ENCODE assay signal across 26 mouse cellular contexts in the genomic region with DNA sequence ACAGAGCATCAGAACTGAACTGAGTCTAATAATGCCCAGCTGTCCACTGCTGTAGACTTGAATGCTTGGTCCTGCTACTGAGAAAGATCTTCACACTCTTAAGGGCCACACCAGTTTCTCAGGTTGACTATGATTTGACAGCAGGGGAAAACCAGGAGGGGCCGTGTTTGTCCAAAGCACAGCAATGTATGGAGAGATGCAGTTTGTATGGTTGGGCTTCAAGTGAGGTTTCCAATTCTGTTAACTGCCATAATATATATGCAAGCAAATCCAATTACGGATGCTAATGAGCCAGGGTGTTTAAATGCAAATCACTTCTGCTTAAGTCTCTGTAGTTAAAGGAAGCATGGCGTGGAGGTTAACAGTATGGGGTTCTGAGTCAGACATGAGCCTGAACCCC.
"Had no signal": no experiment of that assay in that cellular context is flagged by ENCODE, and none has a peak within 500 bp of the region (broad histone marks: within the 10 kb centered on the region; RNA-seq: fewer than 3 reads in every experiment).

No protein-coding gene starts in this region.

- H3K4me2 ChIP-seq: heart, embryonic 11.5 days; heart, embryonic 13.5 days; heart, embryonic 15.5 days; hindbrain, embryonic 12.5 days; hindbrain, embryonic 14.5 days; intestine, embryonic 15.5 days; limb, embryonic 12.5 days; liver, embryonic 11.5 days had no signal

- H3K4me3 ChIP-seq: gastrocnemius, adult 2 months; heart, adult 2 months; heart, embryonic 13.5 days; heart, embryonic 15.5 days; hindbrain, embryonic 10.5 days; hindbrain, embryonic 12.5 days; intestine, embryonic 15.5 days; layer of hippocampus, adult 2 months; left cerebral cortex, adult 2 months; limb, embryonic 10.5 days; limb, embryonic 12.5 days had no signal

- DNase-seq: gastrocnemius, adult 2 months; gastrocnemius, postnatal 10 days; gastrocnemius, postnatal 25 days; heart, adult 2 months; heart, postnatal 4 days; kidney, adult 18-20 months; kidney, adult 8-10 months; kidney, postnatal 10 days; kidney, postnatal 25 days; kidney, postnatal 4 days; liver had no signal

- H3K36me3 ChIP-seq: heart, embryonic 13.5 days; heart, embryonic 15.5 days; hindbrain, embryonic 10.5 days; hindbrain, embryonic 12.5 days; intestine, embryonic 15.5 days; limb, embryonic 10.5 days; limb, embryonic 12.5 days had no signal

- H3K9ac ChIP-seq: heart, embryonic 13.5 days; heart, embryonic 15.5 days; hindbrain, embryonic 12.5 days; hindbrain, embryonic 14.5 days; intestine, embryonic 15.5 days; limb, embryonic 12.5 days had no signal

- H3K27ac ChIP-seq: gastrocnemius, adult 2 months; heart, adult 2 months; heart, embryonic 13.5 days; heart, embryonic 15.5 days; hindbrain, embryonic 10.5 days; hindbrain, embryonic 12.5 days; hindbrain, embryonic 14.5 days; intestine, embryonic 15.5 days; layer of hippocampus, adult 2 months; left cerebral cortex, adult 2 months; limb, embryonic 10.5 days; limb, embryonic 12.5 days had no signal

- H3K9me3 ChIP-seq: heart, embryonic 13.5 days; heart, embryonic 15.5 days; hindbrain, embryonic 10.5 days; hindbrain, embryonic 12.5 days; intestine, embryonic 15.5 days; limb, embryonic 10.5 days; limb, embryonic 12.5 days had no signal

- H3K4me1 ChIP-seq: hindbrain, embryonic 10.5 days; hindbrain, embryonic 12.5 days; intestine, embryonic 15.5 days; limb, embryonic 12.5 days had no signal

- ATAC-seq: hindbrain, embryonic 16.5 days; inflammation-experienced regulatory T-cells, adult 6 months; intestine, embryonic 15.5 days; intestine, postnatal 0 days had no signal

- H3K27me3 ChIP-seq: heart, embryonic 13.5 days; heart, embryonic 15.5 days; hindbrain, embryonic 12.5 days; intestine, embryonic 15.5 days; limb, embryonic 12.5 days had no signal
